Mouse (Mus musculus) midbrain, embryonic 13.5 days (tissue): ENCODE data around the gene Fem1b. TPM values are rescaled to one million over a fixed set of nuclear protein-coding genes. Genes with fewer than 3 reads are reported as not detected.
"Not testable (repeated sequence)": the region's sequence is repeated elsewhere in the genome, so short reads cannot be mapped to it uniquely, and the experiment has no call there.

Experiments used
- ATAC-seq: fragments of 200-750 bp; cut with Nextera tagmentation; 2 replicates; pipeline ENCODE4 v1.8.0; 2017; ENCODE audit warnings: mild to moderate bottlenecking, moderate TSS enrichment, moderate library complexity
- H3K27ac ChIP-seq: fragments of 300-500 bp; sonication (generic); 2 replicates; pipeline ENCODE4 v1.5.1; 2015; ENCODE audit warnings: inconsistent platforms, mild to moderate bottlenecking, moderate library complexity
- H3K27me3 ChIP-seq: fragments of 300-500 bp; sonication (generic); 2 replicates; pipeline ENCODE4 v1.6.1; 2015; ENCODE audit warnings: mild to moderate bottlenecking, inconsistent platforms
- H3K36me3 ChIP-seq: fragments of 300-500 bp; sonication (generic); 2 replicates; pipeline ENCODE4 v1.6.1; 2015; ENCODE audit warnings: mild to moderate bottlenecking, inconsistent platforms
- H3K4me1 ChIP-seq: fragments of 300-500 bp; sonication (generic); replicated peaks from 2 replicates; pipeline ENCODE4 v1.6.1; 2015; ENCODE audit warnings: inconsistent platforms
- H3K4me2 ChIP-seq: fragments of 300-500 bp; sonication (generic); replicated peaks from 2 replicates; pipeline ENCODE4 v1.6.1; 2015; ENCODE audit warnings: moderate library complexity, mild to moderate bottlenecking, inconsistent platforms
- H3K4me3 ChIP-seq: fragments of 300-500 bp; sonication (generic); replicated peaks from 2 replicates; pipeline ENCODE4 v1.5.1; 2015; ENCODE audit warnings: mild to moderate bottlenecking, inconsistent platforms
- H3K9ac ChIP-seq: fragments of 300-500 bp; sonication (generic); replicated peaks from 2 replicates; pipeline ENCODE4 v1.6.1; 2015; ENCODE audit warnings: mild to moderate bottlenecking, inconsistent platforms
- H3K9me3 ChIP-seq: fragments of 300-500 bp; sonication (generic); 2 replicates; pipeline ENCODE4 v1.6.1; 2016; ENCODE audit warnings: mild to moderate bottlenecking, inconsistent platforms
- WGBS: fragments of 180-500 bp; shearing (Covaris S2); methylation state at CpG from one replicate; pipeline ENCODE4 v1.1.7; 2015; 5-methylcytosine and 5-hydroxymethylcytosine counted together
- polyA plus RNA-seq: library from polyadenylated mRNA; unstranded; fragments of >200 nt; fragmentation: Nextera tagmentation; extraction: Ambion mirVana; gene quantifications from 2 replicates; pipeline ENCODE4 v1.2.1, GENCODE M21; 2015

Fem1b gene
- polyA plus RNA-seq, 1 experiment from 2014 or later = 58.1 TPM

GRCm38 (mm10) chr9:62810543-62811515 lies 905 bp downstream of the Fem1b start:
- Histone ChIP-seq H3K4me1 (peaks cover 36% of the 10 kb centered on the region), H3K9ac (peak overlapping the region; percentile 92), H3K4me2 (peak overlapping the region; percentile 79), H3K36me3 (no peaks in the 10 kb centered on the region), H3K27me3 (no peaks in the 10 kb centered on the region), H3K27ac (peak overlapping the region; percentile 98), H3K9me3 (no peaks in the 10 kb centered on the region), H3K4me3 (peak overlapping the region; percentile 75)
- under 1% methylated on average over 58 of the region's 58 CpGs for WGBS
- ATAC-seq = peak; percentile 67

GRCm38 (mm10) chr9:62810095-62810494 lies 1.6 kb downstream of the Fem1b start:
- Histone ChIP-seq H3K9ac (peak overlapping the region; percentile 92), H3K27me3 (no peaks in the 10 kb centered on the region), H3K36me3 (no peaks in the 10 kb centered on the region), H3K27ac (no peak overlapping the region), H3K4me1 (peaks cover 36% of the 10 kb centered on the region), H3K4me2 (peak overlapping the region; percentile 79), H3K9me3 (no peaks in the 10 kb centered on the region), H3K4me3 (peak overlapping the region; percentile 75)
- ATAC-seq = no peak
- WGBS = 13% methylated on average over 8 of the region's 8 CpGs

GRCm38 (mm10) chr9:62799218-62799617 lies 12.5 kb downstream of the Fem1b start:
- not testable (repeated sequence) for H3K9ac ChIP-seq, H3K9me3 ChIP-seq, H3K27me3 ChIP-seq, H3K4me2 ChIP-seq, H3K27ac ChIP-seq, H3K4me1 ChIP-seq, H3K4me3 ChIP-seq, ATAC-seq
- 88% methylated on average over 2 of the region's 2 CpGs for WGBS
- H3K36me3 ChIP-seq = peaks cover 29% of the 10 kb centered on the region

- Histone ChIP-seq H3K36me3 (peaks cover 13% of the 10 kb centered on the region), H3K27me3 (no peaks in the 10 kb centered on the region), H3K4me2 (no peak overlapping the region), H3K4me3 (no peak overlapping the region), H3K9me3 (no peaks in the 10 kb centered on the region), H3K9ac (no peak overlapping the region), H3K4me1 (no peaks in the 10 kb centered on the region), H3K27ac (no peak overlapping the region)
- no peak for ATAC-seq
- 94% methylated on average over 12 of the region's 12 CpGs for WGBS
Measured at GRCm38 (mm10) chr9:62789856-62790255, 21.9 kb downstream of the Fem1b start.

- peaks cover 5% of the 10 kb centered on the region for H3K36me3 ChIP-seq
- no peak overlapping the region for H3K4me3 ChIP-seq
- WGBS = 78% methylated on average over 5 of the region's 5 CpGs
- no peak for ATAC-seq
- H3K9me3 ChIP-seq = no peaks in the 10 kb centered on the region
- H3K27ac ChIP-seq = no peak overlapping the region
- no peak overlapping the region for H3K4me2 ChIP-seq
- peaks cover 23% of the 10 kb centered on the region for H3K4me1 ChIP-seq
- H3K27me3 ChIP-seq = no peaks in the 10 kb centered on the region
- H3K9ac ChIP-seq = no peak overlapping the region
Measured at GRCm38 (mm10) chr9:62786721-62787120, 25.0 kb downstream of the Fem1b start.

- H3K9me3 ChIP-seq = no peaks in the 10 kb centered on the region
- H3K4me3 ChIP-seq = no peak overlapping the region
- no peaks in the 10 kb centered on the region for H3K27me3 ChIP-seq
- peaks cover 26% of the 10 kb centered on the region for H3K4me1 ChIP-seq
- H3K9ac ChIP-seq = no peak overlapping the region
- H3K4me2 ChIP-seq = no peak overlapping the region
- ATAC-seq = no peak
- H3K36me3 ChIP-seq = no peaks in the 10 kb centered on the region
- H3K27ac ChIP-seq = peak overlapping the region; percentile 71
- 85% methylated on average over 2 of the region's 2 CpGs for WGBS
Measured at GRCm38 (mm10) chr9:62784233-62784632, 27.5 kb downstream of the Fem1b start.

DNA sequence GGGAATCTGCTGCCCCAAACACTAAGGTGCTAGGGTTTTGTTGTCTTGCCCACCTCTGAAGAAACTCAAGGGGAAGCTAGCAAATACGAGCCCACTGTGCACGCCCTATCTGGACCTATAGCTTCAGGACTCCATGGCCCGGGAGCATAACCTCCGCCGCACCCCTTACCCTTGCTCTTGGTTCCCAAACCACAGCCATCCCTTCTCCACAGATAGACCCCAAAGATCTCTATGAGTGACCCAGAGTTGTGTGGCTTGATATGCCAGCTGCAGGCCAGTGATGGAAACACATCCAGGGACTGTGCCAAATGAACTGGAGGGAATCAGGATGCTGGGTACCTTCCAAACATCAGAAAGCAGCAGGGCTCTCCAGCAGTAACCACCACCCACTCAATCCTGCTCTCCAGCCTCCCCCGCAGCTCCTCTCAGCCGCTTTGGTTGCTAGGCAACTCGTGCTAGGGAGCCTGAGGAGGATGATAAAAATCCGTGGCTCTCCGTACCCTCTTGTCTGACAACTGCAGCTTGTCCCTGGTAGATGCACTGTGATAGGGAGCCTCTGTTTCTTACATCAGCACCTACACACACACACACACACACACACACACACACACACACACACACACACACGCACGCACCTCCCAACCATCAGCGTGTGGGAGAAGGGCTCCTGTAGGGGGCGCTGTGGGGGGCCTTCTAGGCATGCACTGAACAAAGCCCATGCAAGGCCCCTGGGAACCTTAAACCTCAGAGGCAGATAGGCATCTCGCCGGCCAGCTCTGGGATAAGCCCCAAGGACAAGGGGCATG lies 28.6 kb downstream of the Fem1b start:
- Histone ChIP-seq H3K36me3 (no peaks in the 10 kb centered on the region), H3K27me3 (no peaks in the 10 kb centered on the region), H3K9me3 (no peaks in the 10 kb centered on the region), H3K4me1 (peaks cover 26% of the 10 kb centered on the region), H3K4me3 (no peak overlapping the region), H3K9ac (0 out of 2 replicates have a peak overlapping the region, but pooled peaks have one; percentile 10), H3K27ac (peak overlapping the region; percentile 71), H3K4me2 (peak overlapping the region; percentile 24)
- ATAC-seq = peak; percentile 90
- 32% methylated on average over 16 of the region's 16 CpGs for WGBS

GRCm38 (mm10) chr9:62781965-62782364 lies 29.8 kb downstream of the Fem1b start:
- H3K9ac ChIP-seq = no peak overlapping the region

GRCm38 (mm10) chr9:62778721-62779120 lies 33.0 kb downstream of the Fem1b start:
- H3K27me3 ChIP-seq = no peaks in the 10 kb centered on the region
- no peak overlapping the region for H3K27ac ChIP-seq
- H3K9me3 ChIP-seq = no peaks in the 10 kb centered on the region
- no peak overlapping the region for H3K4me2 ChIP-seq
- H3K9ac ChIP-seq = no peak overlapping the region
- no peak for ATAC-seq
- H3K36me3 ChIP-seq = no peaks in the 10 kb centered on the region
- peaks cover 23% of the 10 kb centered on the region for H3K4me1 ChIP-seq
- 94% methylated on average over 9 of the region's 9 CpGs for WGBS
- H3K4me3 ChIP-seq = no peak overlapping the region

More at GRCm38 (mm10) chr9:62781965-62782364, 29.8 kb downstream of the Fem1b start:
- Histone ChIP-seq H3K27me3 (no peaks in the 10 kb centered on the region), H3K9me3 (no peaks in the 10 kb centered on the region), H3K36me3 (no peaks in the 10 kb centered on the region), H3K27ac (no peak overlapping the region), H3K4me1 (peaks cover 26% of the 10 kb centered on the region), H3K4me2 (no peak overlapping the region), H3K4me3 (no peak overlapping the region)
- WGBS = 28% methylated on average over 3 of the region's 3 CpGs
- no peak for ATAC-seq

- no peak overlapping the region for H3K27ac ChIP-seq
- no peak overlapping the region for H3K4me3 ChIP-seq
- H3K4me2 ChIP-seq = no peak overlapping the region
- no peaks in the 10 kb centered on the region for H3K9me3 ChIP-seq
- no peak overlapping the region for H3K9ac ChIP-seq
- WGBS = 7% methylated on average over 5 of the region's 5 CpGs
- no peaks in the 10 kb centered on the region for H3K36me3 ChIP-seq
- H3K27me3 ChIP-seq = no peaks in the 10 kb centered on the region
- peak; percentile 84 for ATAC-seq
- peaks cover 11% of the 10 kb centered on the region for H3K4me1 ChIP-seq
Measured at GRCm38 (mm10) chr9:62777461-62777860, 34.3 kb downstream of the Fem1b start.

- Histone ChIP-seq H3K4me3 (no peak overlapping the region), H3K36me3 (no peaks in the 10 kb centered on the region), H3K9ac (no peak overlapping the region), H3K27ac (no peak overlapping the region), H3K4me1 (no peaks in the 10 kb centered on the region), H3K4me2 (no peak overlapping the region), H3K27me3 (no peaks in the 10 kb centered on the region), H3K9me3 (no peaks in the 10 kb centered on the region)
- no peak for ATAC-seq
- 78% methylated on average over 4 of the region's 4 CpGs for WGBS
Measured at GRCm38 (mm10) chr9:62775464-62775863, 36.3 kb downstream of the Fem1b start.

DNA sequence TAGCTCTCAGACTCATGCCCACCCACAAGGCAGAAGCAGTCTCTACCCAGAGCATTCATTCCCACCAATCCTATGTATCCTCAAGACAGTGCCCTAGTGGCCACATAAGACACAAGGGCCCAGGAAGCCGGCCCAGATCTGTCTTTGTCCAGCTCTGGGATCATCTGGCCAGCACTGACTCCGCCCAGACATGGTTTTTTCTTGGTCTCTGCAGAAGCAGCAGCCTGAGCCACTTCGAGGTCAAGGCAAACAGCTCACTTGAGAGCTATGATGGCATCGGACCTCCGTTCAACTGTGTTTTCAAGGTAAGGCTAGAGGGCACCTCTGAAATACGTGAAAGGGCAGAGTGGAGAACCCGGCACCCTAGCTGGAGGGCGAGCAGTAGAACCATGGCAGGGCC lies 39.0 kb downstream of the Fem1b start:
- H3K9ac ChIP-seq = no peak overlapping the region
- no peak overlapping the region for H3K27ac ChIP-seq
- H3K4me1 ChIP-seq = no peaks in the 10 kb centered on the region
- no peaks in the 10 kb centered on the region for H3K9me3 ChIP-seq
- WGBS = 83% methylated on average over 8 of the region's 8 CpGs
- H3K4me3 ChIP-seq = no peak overlapping the region
- no peak for ATAC-seq
- no peaks in the 10 kb centered on the region for H3K27me3 ChIP-seq
- no peaks in the 10 kb centered on the region for H3K36me3 ChIP-seq
- H3K4me2 ChIP-seq = no peak overlapping the region
